Comparison of ENCODE assay signal across 17 mouse cellular contexts in genomic region chr15:80759451-80759850, GRCm38 (mm10).
"Had no signal": no experiment of that assay in that cellular context is flagged by ENCODE, and none has a peak within 500 bp of the region (broad histone marks: within the 10 kb centered on the region; RNA-seq: fewer than 3 reads in every experiment).

No protein-coding gene starts in this region.

- H3K4me1 ChIP-seq: lung, embryonic 15.5 days; midbrain, embryonic 13.5 days; midbrain, embryonic 15.5 days; neural tube, embryonic 12.5 days; stomach, embryonic 15.5 days had no signal

- H3K36me3 ChIP-seq: lung, embryonic 15.5 days; midbrain, embryonic 13.5 days; midbrain, embryonic 15.5 days; neural tube, embryonic 12.5 days; stomach, embryonic 15.5 days had no signal

- H3K9me3 ChIP-seq: lung, embryonic 15.5 days; megakaryocyte, embryonic 14.5 days; midbrain, embryonic 13.5 days; midbrain, embryonic 15.5 days; neural tube, embryonic 12.5 days; stomach, embryonic 15.5 days had no signal

- H3K4me2 ChIP-seq: lung, embryonic 15.5 days; midbrain, embryonic 11.5 days; midbrain, embryonic 13.5 days; midbrain, embryonic 15.5 days; neural tube, embryonic 12.5 days; stomach, embryonic 15.5 days had no signal

- DNase-seq: lung, adult 2 months; lung, postnatal 14 days; lung, postnatal 36 days; right cerebral cortex, postnatal 14 days; thymus, adult 2 months; thymus, postnatal 25 days; thymus, postnatal 4 days had no signal

- H3K27me3 ChIP-seq: lung, embryonic 15.5 days; megakaryocyte, embryonic 14.5 days; midbrain, embryonic 13.5 days; midbrain, embryonic 15.5 days; neural tube, embryonic 12.5 days; stomach, embryonic 15.5 days had no signal

- H3K27ac ChIP-seq: lung, embryonic 15.5 days; macrophage; midbrain, embryonic 13.5 days; midbrain, embryonic 15.5 days; neural tube, embryonic 12.5 days; stomach, embryonic 15.5 days; stomach, postnatal 0 days had no signal

- H3K4me3 ChIP-seq: lung, embryonic 15.5 days; megakaryocyte, embryonic 14.5 days; midbrain, embryonic 13.5 days; midbrain, embryonic 15.5 days; neural tube, embryonic 12.5 days; stomach, embryonic 15.5 days had no signal

- H3K9ac ChIP-seq: lung, embryonic 15.5 days; midbrain, embryonic 13.5 days; midbrain, embryonic 15.5 days; neural tube, embryonic 12.5 days; stomach, embryonic 15.5 days had no signal

- ATAC-seq: lung, postnatal 0 days; midbrain, embryonic 13.5 days; midbrain, embryonic 15.5 days had no signal
